Mouse (Mus musculus): ENCODE results near the gene Adra2b. TPM values are rescaled to one million over a fixed set of nuclear protein-coding genes. Genes with fewer than 3 reads are reported as not detected.

Adra2b gene
- polyA plus RNA-seq (2016; fragmentation: Nextera tagmentation; extraction: Ambion mirVana) = 1.3 and 1.6 TPM in 2 replicates

DNA sequence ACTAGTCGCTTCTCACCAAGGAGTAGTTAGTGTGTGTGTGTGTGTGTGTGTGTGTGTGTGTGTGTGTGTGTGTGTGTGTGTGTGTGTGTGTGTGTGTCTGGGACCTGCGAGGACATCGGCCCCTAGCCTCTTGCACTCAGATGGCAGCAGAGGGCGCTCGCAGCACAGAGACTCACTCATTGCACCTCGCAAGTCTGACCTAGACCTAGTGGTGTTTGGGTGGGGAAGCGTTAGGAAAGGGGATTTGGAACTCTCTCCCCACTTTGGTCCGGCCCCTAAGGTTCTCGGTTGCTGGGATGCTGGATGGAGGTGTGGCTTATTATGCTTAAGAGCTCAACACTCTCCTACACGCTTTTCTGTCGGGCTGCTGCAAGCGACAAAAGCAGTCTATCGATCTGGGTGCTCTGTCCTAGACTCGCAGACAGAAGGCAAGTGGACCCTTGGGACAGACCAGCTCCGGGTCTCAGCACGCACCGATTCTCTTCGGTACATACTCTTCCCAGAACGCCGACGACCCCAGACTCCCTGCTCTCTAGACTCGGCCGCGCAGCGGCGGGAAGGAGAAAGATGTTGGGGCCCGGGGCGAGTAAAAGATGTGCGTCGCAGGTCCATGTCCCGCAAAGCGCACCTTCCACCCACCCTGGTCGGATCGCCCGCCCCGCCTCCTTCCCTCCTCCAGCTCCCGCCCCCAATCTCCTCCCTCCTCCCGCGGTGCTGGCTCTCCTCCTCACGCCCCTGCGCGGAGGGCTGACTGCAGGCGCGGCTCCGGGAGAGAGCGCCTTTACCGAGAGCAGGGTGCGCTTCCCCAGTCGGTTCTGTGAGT is at the start of gene Adra2b:
Gene Adra2b, plus strand, starts transcription at position 750 of the 823 bp plus-strand sequence.
- peaks cover 93% of the 10 kb centered on the region for H3K27me3 ChIP-seq
- no peak within 1 kb of the TSS for H3K27ac ChIP-seq
- peak within 1 kb of the TSS; percentile 46 for H3K4me3 ChIP-seq (replicated peaks)
- no peaks in the 10 kb centered on the region for H3K36me3 ChIP-seq
- WGBS = under 1% methylated on average over 46 of the region's 49 CpGs
- no peaks in the 10 kb centered on the region for H3K9me3 ChIP-seq
- peak; percentile 82 for ATAC-seq (ENCODE audit: insufficient number of reproducible peaks, insufficient read depth, low FRiP score, low TSS enrichment, low read depth)
- H3K9ac ChIP-seq (replicated peaks) = peak within 1 kb of the TSS; percentile 44
- peaks cover 12% of the 10 kb centered on the region for H3K4me1 ChIP-seq (replicated peaks)
- peak within 1 kb of the TSS; percentile 77 for H3K4me2 ChIP-seq

DNA sequence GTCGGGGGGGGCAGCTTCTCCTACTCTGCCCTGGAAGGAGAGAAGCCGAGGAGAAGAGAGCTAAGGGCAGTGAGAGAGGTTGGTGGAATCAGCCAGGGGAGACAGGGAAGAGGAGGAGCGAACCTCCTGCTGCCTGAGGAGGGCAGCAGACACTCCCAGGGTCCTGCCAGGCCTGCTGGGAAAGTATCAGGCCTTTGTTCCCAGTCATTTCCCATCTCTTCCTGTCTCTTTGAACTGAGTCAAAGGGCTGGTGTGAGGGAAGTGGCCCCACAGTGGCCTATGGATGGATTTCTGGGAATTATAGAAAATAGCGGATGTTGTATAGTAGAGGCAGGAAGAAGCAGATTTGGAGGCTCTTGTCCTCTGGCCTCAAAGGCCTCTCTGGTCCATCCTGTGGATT is 49.1 kb upstream of the Adra2b start:
- no peak for ATAC-seq (ENCODE audit: insufficient number of reproducible peaks, insufficient read depth, low FRiP score, low TSS enrichment, low read depth)
- Histone ChIP-seq H3K27ac (no peak overlapping the region), H3K27me3 (no peaks in the 10 kb centered on the region; the same call in 1 of the 2 replicates), H3K36me3 (no peaks in the 10 kb centered on the region), H3K9ac (replicated peaks) (no peak overlapping the region), H3K4me2 (no peak overlapping the region), H3K9me3 (no peaks in the 10 kb centered on the region), H3K4me3 (replicated peaks) (no peak overlapping the region), H3K4me1 (replicated peaks) (no peaks in the 10 kb centered on the region)
- WGBS = 69% methylated on average over 4 of the region's 4 CpGs

DNA sequence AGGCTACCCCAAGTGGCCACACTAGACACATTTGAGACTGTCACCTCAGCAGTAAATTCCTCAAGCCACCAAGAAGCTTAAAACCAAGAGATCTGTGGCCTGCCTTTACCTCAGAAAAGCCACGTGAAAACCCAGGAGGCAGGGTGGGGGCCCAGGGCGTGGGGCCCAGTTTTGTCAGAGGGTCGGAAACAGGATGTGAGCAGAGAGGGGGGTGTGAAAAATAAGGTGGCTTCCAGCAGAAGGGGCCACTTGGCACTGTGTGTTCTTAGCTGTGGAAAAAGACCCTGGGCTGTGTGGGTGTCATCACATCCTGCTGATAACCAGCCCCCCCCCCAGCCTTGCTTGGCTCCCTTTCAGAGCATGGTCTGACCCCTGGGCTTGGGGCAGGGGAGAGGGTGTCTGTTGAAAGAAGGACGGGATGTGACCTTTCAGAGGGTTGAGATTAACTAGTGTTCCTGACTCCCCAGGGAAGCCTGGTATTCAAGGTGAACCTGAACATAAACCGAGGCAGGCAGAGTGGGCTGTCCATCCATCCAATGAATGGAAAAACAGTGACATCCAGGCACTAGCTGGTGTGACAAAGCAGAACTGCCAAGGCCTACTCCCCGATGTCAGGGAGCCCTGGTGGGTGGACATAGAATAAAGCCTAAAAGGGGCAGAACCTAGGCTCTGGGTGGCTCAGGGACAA is 48.4 kb upstream of the Adra2b start:
- WGBS = 81% methylated on average over 6 of the region's 6 CpGs
- Histone ChIP-seq H3K4me3 (replicated peaks) (no peak overlapping the region), H3K4me1 (replicated peaks) (no peaks in the 10 kb centered on the region), H3K36me3 (no peaks in the 10 kb centered on the region), H3K9ac (replicated peaks) (no peak overlapping the region), H3K27ac (no peak overlapping the region), H3K27me3 (no peaks in the 10 kb centered on the region; the same call in 1 of the 2 replicates), H3K4me2 (no peak overlapping the region), H3K9me3 (no peaks in the 10 kb centered on the region)
- no peak for ATAC-seq (ENCODE audit: insufficient number of reproducible peaks, insufficient read depth, low FRiP score, low TSS enrichment, low read depth)

DNA sequence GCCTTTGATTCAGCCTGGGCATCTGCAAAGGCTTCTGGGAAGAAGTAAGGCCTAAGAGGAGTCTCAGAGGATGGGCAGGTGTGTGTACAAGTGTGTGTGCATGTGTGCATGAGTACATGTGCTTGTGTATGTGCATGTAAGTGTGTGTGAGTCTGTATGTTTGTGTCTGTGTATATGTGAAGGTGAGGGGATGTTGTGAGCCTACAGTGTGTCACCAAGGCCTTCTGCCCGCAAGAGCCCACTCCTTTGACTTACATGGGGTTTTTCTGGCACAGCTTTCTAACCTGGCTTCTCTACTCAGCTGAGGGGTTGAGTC is 47.9 kb upstream of the Adra2b start:
- no peak for ATAC-seq (ENCODE audit: insufficient number of reproducible peaks, insufficient read depth, low FRiP score, low TSS enrichment, low read depth)
- H3K4me2 ChIP-seq = no peak overlapping the region
- no peak overlapping the region for H3K9ac ChIP-seq (replicated peaks)
- H3K4me1 ChIP-seq (replicated peaks) = no peaks in the 10 kb centered on the region
- no peaks in the 10 kb centered on the region; the same call in 1 of the 2 replicates for H3K27me3 ChIP-seq
- no peaks in the 10 kb centered on the region for H3K9me3 ChIP-seq
- 78% methylated on average over 1 of the region's 1 CpGs for WGBS
- H3K36me3 ChIP-seq = no peaks in the 10 kb centered on the region
- H3K4me3 ChIP-seq (replicated peaks) = no peak overlapping the region
- no peak overlapping the region for H3K27ac ChIP-seq

DNA sequence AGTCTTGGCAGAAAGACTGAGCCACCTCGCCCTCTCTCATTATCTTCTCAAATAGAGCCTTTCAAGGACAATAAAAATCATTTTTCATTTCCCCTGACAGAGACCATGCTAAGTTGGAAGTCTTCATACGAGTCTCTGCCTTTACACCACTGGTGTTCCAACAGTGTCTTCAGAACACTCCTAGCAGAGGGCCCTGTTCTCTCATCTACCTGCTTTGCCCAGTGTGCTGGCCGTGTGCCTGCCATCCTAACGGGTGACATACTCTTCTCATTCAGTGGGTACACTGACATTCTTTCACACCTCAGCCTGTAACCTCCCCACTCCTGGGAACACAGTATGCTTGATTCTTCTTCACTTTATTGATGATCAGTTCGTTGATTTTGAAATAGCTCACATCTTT is 46.6 kb upstream of the Adra2b start:
- ATAC-seq (ENCODE audit: insufficient number of reproducible peaks, insufficient read depth, low FRiP score, low TSS enrichment, low read depth) = no peak
- no peak overlapping the region for H3K27ac ChIP-seq
- H3K4me3 ChIP-seq (replicated peaks) = no peak overlapping the region
- no peak overlapping the region for H3K9ac ChIP-seq (replicated peaks)
- H3K4me1 ChIP-seq (replicated peaks) = no peaks in the 10 kb centered on the region
- no peaks in the 10 kb centered on the region for H3K9me3 ChIP-seq
- WGBS = 82% methylated on average over 5 of the region's 5 CpGs
- no peaks in the 10 kb centered on the region for H3K36me3 ChIP-seq
- no peaks in the 10 kb centered on the region; the same call in 1 of the 2 replicates for H3K27me3 ChIP-seq
- no peak overlapping the region for H3K4me2 ChIP-seq

DNA sequence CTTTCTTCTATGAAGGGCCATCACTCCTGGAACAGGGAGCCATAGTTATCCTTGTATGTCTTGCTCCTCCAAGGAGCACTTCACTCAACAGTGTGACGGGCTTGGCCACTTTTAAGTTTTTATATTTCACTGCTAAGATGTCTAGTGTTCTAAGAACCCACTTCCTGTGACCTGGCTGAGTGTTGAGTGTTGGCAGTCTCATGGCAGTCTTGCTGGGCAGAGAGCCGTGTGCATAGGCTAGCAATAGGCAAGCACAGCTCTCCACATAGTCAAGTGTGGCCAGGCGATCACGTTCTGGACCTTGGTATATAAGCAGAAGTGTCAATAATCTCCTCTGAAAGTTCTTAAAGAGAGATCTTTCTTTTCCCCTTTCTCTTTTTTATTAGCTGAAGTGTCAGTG is 44.9 kb upstream of the Adra2b start:
- H3K9ac ChIP-seq (replicated peaks) = no peak overlapping the region
- no peak overlapping the region for H3K4me2 ChIP-seq
- ATAC-seq (ENCODE audit: insufficient number of reproducible peaks, insufficient read depth, low FRiP score, low TSS enrichment, low read depth) = no peak
- no peaks in the 10 kb centered on the region; the same call in 1 of the 2 replicates for H3K27me3 ChIP-seq
- no peaks in the 10 kb centered on the region for H3K36me3 ChIP-seq
- 91% methylated on average over 4 of the region's 4 CpGs for WGBS
- H3K4me3 ChIP-seq (replicated peaks) = no peak overlapping the region
- H3K27ac ChIP-seq = no peak overlapping the region
- no peaks in the 10 kb centered on the region for H3K9me3 ChIP-seq
- H3K4me1 ChIP-seq (replicated peaks) = no peaks in the 10 kb centered on the region

DNA sequence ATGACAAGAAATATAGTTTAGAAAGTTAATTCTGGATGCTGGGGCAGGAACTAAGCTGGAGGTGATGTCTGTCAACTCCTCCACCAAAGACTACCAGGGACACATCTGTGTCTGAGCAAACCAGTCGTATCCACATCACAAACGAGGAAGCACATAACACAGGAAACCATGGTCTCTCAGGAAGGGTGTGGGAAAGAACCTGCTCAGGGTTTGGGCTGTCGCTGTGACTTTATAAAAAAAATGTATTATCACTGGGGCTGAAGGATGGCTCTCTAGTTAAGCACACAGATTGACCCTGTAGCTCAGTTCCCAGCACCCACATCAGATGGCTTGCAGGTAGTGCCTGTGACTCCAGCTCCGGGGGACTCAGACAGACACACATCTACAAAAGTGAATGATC is 43.9 kb upstream of the Adra2b start:
- H3K36me3 ChIP-seq = no peaks in the 10 kb centered on the region
- no peak overlapping the region for H3K9ac ChIP-seq (replicated peaks)
- WGBS = 77% methylated on average over 4 of the region's 4 CpGs
- no peaks in the 10 kb centered on the region for H3K4me1 ChIP-seq (replicated peaks)
- H3K9me3 ChIP-seq = no peaks in the 10 kb centered on the region
- H3K27me3 ChIP-seq = no peaks in the 10 kb centered on the region; the same call in 1 of the 2 replicates
- H3K4me2 ChIP-seq = no peak overlapping the region
- H3K27ac ChIP-seq = no peak overlapping the region
- no peak for ATAC-seq (ENCODE audit: insufficient number of reproducible peaks, insufficient read depth, low FRiP score, low TSS enrichment, low read depth)
- no peak overlapping the region for H3K4me3 ChIP-seq (replicated peaks)

DNA sequence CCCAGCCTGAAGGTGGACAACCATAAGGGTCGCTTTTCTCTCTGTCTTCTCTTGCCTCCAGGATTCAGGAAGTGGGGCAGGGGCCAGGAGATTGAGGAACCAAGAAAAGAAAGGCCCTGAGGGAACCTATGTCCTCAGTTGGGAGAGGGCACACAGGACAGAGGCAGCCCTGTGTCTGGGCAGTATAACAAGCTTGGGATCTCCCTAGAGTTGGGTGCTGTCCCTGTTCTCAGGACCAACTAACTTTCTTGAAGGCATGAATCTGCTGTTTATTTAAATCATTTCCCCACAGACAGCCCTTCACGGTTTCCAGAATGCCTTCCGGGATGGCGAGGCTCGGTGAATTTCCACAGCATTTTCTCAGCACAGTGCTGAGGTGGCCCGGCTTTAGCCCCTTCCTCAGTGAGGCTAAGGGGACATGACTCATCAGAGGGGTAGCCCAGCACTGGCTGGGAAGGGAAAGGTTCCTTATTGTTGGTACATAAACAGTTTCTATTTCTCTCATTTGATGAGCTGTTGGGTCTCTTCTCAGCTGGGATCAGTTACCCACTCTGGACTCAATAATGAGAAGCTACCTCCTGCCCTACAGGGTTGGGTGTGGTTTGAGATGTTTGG is 40.2 kb upstream of the Adra2b start:
- H3K9me3 ChIP-seq = no peaks in the 10 kb centered on the region
- H3K4me3 ChIP-seq (replicated peaks) = no peak overlapping the region
- H3K9ac ChIP-seq (replicated peaks) = no peak overlapping the region
- H3K27ac ChIP-seq = no peak overlapping the region
- H3K27me3 ChIP-seq = no peaks in the 10 kb centered on the region; the same call in 1 of the 2 replicates
- ATAC-seq (ENCODE audit: insufficient number of reproducible peaks, insufficient read depth, low FRiP score, low TSS enrichment, low read depth) = no peak
- no peaks in the 10 kb centered on the region for H3K36me3 ChIP-seq
- H3K4me1 ChIP-seq (replicated peaks) = no peaks in the 10 kb centered on the region
- 81% methylated on average over 6 of the region's 6 CpGs for WGBS
- no peak overlapping the region for H3K4me2 ChIP-seq

DNA sequence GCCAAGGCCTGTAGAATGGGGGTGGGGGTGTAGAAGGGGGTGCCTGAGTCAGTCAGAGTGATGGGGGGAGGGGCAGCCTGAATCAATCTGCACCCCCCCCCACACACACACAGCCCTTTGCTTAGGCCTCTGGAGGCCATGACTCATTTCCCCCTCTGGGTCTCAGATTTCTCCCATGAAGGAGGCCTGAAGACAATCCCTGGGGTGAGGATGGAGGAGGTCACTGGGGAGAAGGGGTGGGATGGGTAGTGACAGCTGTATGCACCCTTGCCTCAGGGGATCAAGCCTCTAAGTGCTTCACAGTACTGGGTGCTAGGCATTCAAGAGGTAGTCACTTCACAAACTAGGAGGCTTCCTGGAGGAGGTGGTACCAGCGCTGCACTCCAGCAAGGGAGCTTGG is 39.3 kb upstream of the Adra2b start:
- Histone ChIP-seq H3K4me2 (no peak overlapping the region), H3K27ac (no peak overlapping the region), H3K27me3 (no peaks in the 10 kb centered on the region), H3K36me3 (no peaks in the 10 kb centered on the region), H3K9me3 (no peaks in the 10 kb centered on the region), H3K4me1 (replicated peaks) (no peaks in the 10 kb centered on the region; the same call in 1 of the 2 replicates), H3K9ac (replicated peaks) (no peak overlapping the region), H3K4me3 (replicated peaks) (no peak overlapping the region)
- WGBS = 64% methylated on average over 1 of the region's 1 CpGs
- no peak for ATAC-seq (ENCODE audit: insufficient number of reproducible peaks, insufficient read depth, low FRiP score, low TSS enrichment, low read depth)

DNA sequence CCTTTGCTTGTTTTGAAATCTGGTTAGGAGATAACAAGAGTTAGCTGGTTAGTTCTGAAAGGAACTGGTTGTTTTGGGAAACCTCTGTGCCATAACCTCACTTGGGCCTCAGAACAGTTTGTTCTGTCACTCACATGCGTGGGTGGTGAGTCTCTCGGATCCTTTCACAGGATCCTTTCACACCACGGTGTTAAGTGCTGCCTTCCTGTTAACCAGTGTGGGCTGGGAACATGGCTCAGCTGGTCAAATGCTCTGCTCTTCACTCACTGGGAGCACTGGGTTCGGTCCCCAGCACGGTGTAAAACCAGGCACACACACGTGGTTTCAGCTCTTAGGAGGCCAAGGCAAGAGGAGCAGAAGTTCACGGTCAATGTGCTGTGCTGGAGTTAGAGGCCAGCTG is 38.6 kb upstream of the Adra2b start:
- no peak for ATAC-seq (ENCODE audit: insufficient number of reproducible peaks, insufficient read depth, low FRiP score, low TSS enrichment, low read depth)
- Histone ChIP-seq H3K4me1 (replicated peaks) (no peaks in the 10 kb centered on the region; the same call in 1 of the 2 replicates), H3K4me3 (replicated peaks) (no peak overlapping the region), H3K36me3 (no peaks in the 10 kb centered on the region), H3K9me3 (no peaks in the 10 kb centered on the region), H3K27me3 (no peaks in the 10 kb centered on the region), H3K4me2 (no peak overlapping the region), H3K27ac (no peak overlapping the region), H3K9ac (replicated peaks) (no peak overlapping the region)
- WGBS = 44% methylated on average over 7 of the region's 7 CpGs

DNA sequence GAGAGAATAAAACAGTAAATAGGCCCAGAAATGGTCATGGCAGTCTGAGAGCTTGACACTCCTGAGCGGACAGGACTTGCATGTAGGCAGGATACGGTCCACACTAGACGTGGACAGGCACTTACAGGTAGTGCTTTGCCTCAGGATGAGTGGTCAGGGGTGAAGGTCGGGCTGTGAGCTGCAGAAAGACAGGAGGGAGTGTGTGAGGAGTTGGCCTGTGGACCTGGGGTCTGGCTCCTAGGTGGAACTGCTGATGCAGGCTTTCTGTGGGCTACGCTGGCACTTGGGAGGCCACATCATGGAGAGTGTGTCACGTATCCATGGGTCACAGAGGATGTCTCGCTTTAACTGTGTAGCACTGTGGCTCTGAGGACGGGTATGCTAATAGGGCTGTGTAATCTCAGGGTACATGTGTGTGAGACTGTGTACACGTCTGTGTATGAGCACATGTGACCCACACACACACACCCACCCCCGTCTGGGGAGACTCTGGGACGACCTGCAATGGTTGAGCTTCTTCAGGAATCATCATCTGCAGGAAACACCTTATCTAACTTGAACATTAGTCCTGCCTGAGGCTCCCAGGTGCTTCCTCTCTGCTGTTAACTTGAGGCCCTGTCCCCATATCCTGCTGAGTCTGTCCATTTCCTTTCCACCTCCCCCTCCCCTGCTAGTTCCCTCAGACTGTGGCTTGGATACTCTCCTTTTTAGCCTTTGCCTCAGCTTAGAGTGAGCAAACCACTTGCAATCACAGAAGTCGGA is 34.7 kb upstream of the Adra2b start:
- no peak overlapping the region for H3K4me3 ChIP-seq (replicated peaks)
- H3K4me2 ChIP-seq = no peak overlapping the region
- ATAC-seq (ENCODE audit: insufficient number of reproducible peaks, insufficient read depth, low FRiP score, low TSS enrichment, low read depth) = no peak
- H3K27ac ChIP-seq = 0 out of 2 replicates have a peak overlapping the region, but pooled peaks have one; percentile 35
- no peaks in the 10 kb centered on the region; the same call in 1 of the 2 replicates for H3K4me1 ChIP-seq (replicated peaks)
- no peaks in the 10 kb centered on the region for H3K36me3 ChIP-seq
- H3K9me3 ChIP-seq = no peaks in the 10 kb centered on the region
- no peak overlapping the region for H3K9ac ChIP-seq (replicated peaks)
- H3K27me3 ChIP-seq = no peaks in the 10 kb centered on the region; the same call in 1 of the 2 replicates
- 70% methylated on average over 12 of the region's 12 CpGs for WGBS
